Mouse (Mus musculus): ENCODE measurements around the gene Nol7. TPM values are rescaled to one million over a fixed set of nuclear protein-coding genes. Genes with fewer than 3 reads are reported as not detected.

Nol7 gene
- total and polyA plus RNA-seq, 3 experiments = 165 to 329 (median 260) TPM

GRCm38 (mm10) chr13:43442551-43442950, 44.4 kb downstream of the Nol7 start:
- Histone ChIP-seq H3K4me1 (ENCODE audit: control insufficient read depth in 1 of 2, insufficient read depth in 2 of 2) (peaks cover 19 to 82% of the 10 kb centered on the region in 2 experiments), H3K79me2 (replicated peaks; ENCODE audit: control insufficient read depth, extremely low read depth, insufficient read depth, poor library complexity, severe bottlenecking) (peaks cover 26% of the 10 kb centered on the region), H3K27ac (ENCODE audit: insufficient read depth, low read depth) (no peak overlapping the region), H3K4me3 (replicated peaks in 1 of 3; ENCODE audit: low read depth in 2 of 3, low read length in 2 of 3, poor library complexity in 1 of 3) (no peak overlapping the region), H3K9ac (ENCODE audit: insufficient read depth, low read depth) (no peak overlapping the region), H3K9me3 (replicated peaks; ENCODE audit: low read length) (no peaks in the 10 kb centered on the region), H3K27me3 (replicated peaks) (no peaks in the 10 kb centered on the region), H3K36me3 (replicated peaks in 1 of 2; ENCODE audit: control insufficient read depth in 1 of 2, insufficient read depth in 1 of 2, low read length in 1 of 2) (peaks cover 0 to 4% of the 10 kb centered on the region in 2 experiments), H3K4me2 (ENCODE audit: insufficient read depth, low read depth, poor library complexity, severe bottlenecking) (peak overlapping the region; percentile 16; the same call in 1 of the 2 replicates)
- in situ Hi-C loops (cut with MboI; ENCODE audit: low pct_ligation_motif_present, low pct_unique_long_range_greater_than_20kb, low sequenced_read_pairs) (no loop called here), dilution Hi-C loops (cut with MboI; ENCODE audit: extremely low pct_ligation_motif_present, extremely low pct_unique_long_range_greater_than_20kb, low sequenced_read_pairs) (no loop called here)
- TF ChIP-seq GABPA (IDR thresholded peaks at IDR 0.05; ENCODE audit: insufficient replicate concordance, low read depth, low read length) (no peak), RCOR1 (conservative IDR thresholded peaks at IDR 0.05; ENCODE audit: low read depth, low read length) (no peak), ZMIZ1 (IDR thresholded peaks at IDR 0.05; ENCODE audit: low read depth, low read length) (no peak), UBTF (IDR thresholded peaks at IDR 0.05; ENCODE audit: low read depth, low read length) (no peak)
- no peak for DNase-seq (ENCODE audit: extremely low read depth)

GRCm38 (mm10) chr13:43443706-43444105, 45.5 kb downstream of the Nol7 start:
- DNase-seq (ENCODE audit: extremely low read depth) = no peak
- Histone ChIP-seq H3K4me2 (ENCODE audit: insufficient read depth, low read depth, poor library complexity, severe bottlenecking) (peak overlapping the region; percentile 70), H3K36me3 (replicated peaks in 1 of 2; ENCODE audit: control insufficient read depth in 1 of 2, insufficient read depth in 1 of 2, low read length in 1 of 2) (peaks cover 0 to 3% of the 10 kb centered on the region in 2 experiments), H3K4me1 (ENCODE audit: control insufficient read depth in 1 of 2, insufficient read depth in 2 of 2) (peaks cover 21 to 91% of the 10 kb centered on the region in 2 experiments), H3K27me3 (replicated peaks) (no peaks in the 10 kb centered on the region), H3K27ac (ENCODE audit: insufficient read depth, low read depth) (no peak overlapping the region), H3K79me2 (replicated peaks; ENCODE audit: control insufficient read depth, extremely low read depth, insufficient read depth, poor library complexity, severe bottlenecking) (peaks cover 27% of the 10 kb centered on the region), H3K9ac (ENCODE audit: insufficient read depth, low read depth) (no peak overlapping the region), H3K9me3 (replicated peaks; ENCODE audit: low read length) (no peaks in the 10 kb centered on the region), H3K4me3 (replicated peaks in 1 of 3; ENCODE audit: low read depth in 2 of 3, low read length in 2 of 3, poor library complexity in 1 of 3) (no peak overlapping the region)
- TF ChIP-seq MAFK (IDR thresholded peaks at IDR 0.05; ENCODE audit: insufficient replicate concordance, low read length) = no peak
- TF ChIP-seq ZKSCAN1 (IDR thresholded peaks at IDR 0.05; ENCODE audit: borderline replicate concordance, low read depth, low read length) = no peak
- TF ChIP-seq MAZ (IDR thresholded peaks at IDR 0.05; ENCODE audit: low read depth, low read length) = no peak
- TF ChIP-seq USF2 (conservative IDR thresholded peaks at IDR 0.05; ENCODE audit: low read depth, low read length) = no peak
- no peak for TF ChIP-seq NRF1 (IDR thresholded peaks at IDR 0.05; ENCODE audit: low read depth, low read length)
- no peak for TF ChIP-seq MYC (IDR thresholded peaks at IDR 0.05; ENCODE audit: low read depth, low read length)
- no peak for TF ChIP-seq MAX (IDR thresholded peaks at IDR 0.05; ENCODE audit: low read length)
- TF ChIP-seq IRF4 (IDR thresholded peaks at IDR 0.05; ENCODE audit: low read depth, low read length) = no peak
- in situ Hi-C loops (cut with MboI; ENCODE audit: low pct_ligation_motif_present, low pct_unique_long_range_greater_than_20kb, low sequenced_read_pairs) (no loop called here), dilution Hi-C loops (cut with MboI; ENCODE audit: extremely low pct_ligation_motif_present, extremely low pct_unique_long_range_greater_than_20kb, low sequenced_read_pairs) (no loop called here)

GRCm38 (mm10) chr13:43444717-43445116, 46.5 kb downstream of the Nol7 start:
- DNase-seq (ENCODE audit: extremely low read depth) = no peak
- no peaks in the 10 kb centered on the region for H3K27me3 ChIP-seq (replicated peaks)
- H3K4me2 ChIP-seq (ENCODE audit: insufficient read depth, low read depth, poor library complexity, severe bottlenecking) = no peak overlapping the region
- H3K9ac ChIP-seq (ENCODE audit: insufficient read depth, low read depth) = no peak overlapping the region
- no peaks in the 10 kb centered on the region for H3K36me3 ChIP-seq (replicated peaks in 1 of 2; ENCODE audit: control insufficient read depth in 1 of 2, insufficient read depth in 1 of 2, low read length in 1 of 2)
- peaks cover 27% of the 10 kb centered on the region for H3K79me2 ChIP-seq (replicated peaks; ENCODE audit: control insufficient read depth, extremely low read depth, insufficient read depth, poor library complexity, severe bottlenecking)
- peaks cover 21 to 83% of the 10 kb centered on the region in 2 experiments for H3K4me1 ChIP-seq (ENCODE audit: control insufficient read depth in 1 of 2, insufficient read depth in 2 of 2)
- TF ChIP-seq IRF4 (IDR thresholded peaks at IDR 0.05; ENCODE audit: low read depth, low read length) (peak; percentile 41; the same call in 1 of the 2 replicates), ETS1 (conservative IDR thresholded peaks at IDR 0.05; ENCODE audit: low read depth, low read length) (peak; percentile 54; the same call in 1 of the 2 replicates), RAD21 (IDR thresholded peaks at IDR 0.05; ENCODE audit: low read depth, low read length) (no peak), EP300 (IDR thresholded peaks at IDR 0.05; ENCODE audit: low read length) (0 out of 2 replicates have a peak, but pooled peaks have one; percentile 47), POLR2A (IDR thresholded peaks at IDR 0.05; ENCODE audit: low read depth, low read length) (no peak), ZNF384 (IDR thresholded peaks at IDR 0.05; ENCODE audit: low read depth, low read length) (peak; percentile 87), MAFK (IDR thresholded peaks at IDR 0.05; ENCODE audit: insufficient replicate concordance, low read length) (no peak), BHLHE40 (IDR thresholded peaks at IDR 0.05; ENCODE audit: low read depth, low read length) (peak; percentile 61; the same call in 1 of the 2 replicates)
- dilution Hi-C loops (cut with MboI; ENCODE audit: extremely low pct_ligation_motif_present, extremely low pct_unique_long_range_greater_than_20kb, low sequenced_read_pairs) = no loop called here
- no peaks in the 10 kb centered on the region for H3K9me3 ChIP-seq (replicated peaks; ENCODE audit: low read length)
- in situ Hi-C loops (cut with MboI; ENCODE audit: low pct_ligation_motif_present, low pct_unique_long_range_greater_than_20kb, low sequenced_read_pairs) = no loop called here
- H3K4me3 ChIP-seq (replicated peaks in 1 of 3; ENCODE audit: low read depth in 2 of 3, low read length in 2 of 3, poor library complexity in 1 of 3) = no peak overlapping the region
- no peak overlapping the region for H3K27ac ChIP-seq (ENCODE audit: insufficient read depth, low read depth)
